Mouse (Mus musculus): ENCODE measurements around the gene 2210016L21Rik. TPM values are rescaled to one million over a fixed set of nuclear protein-coding genes. Genes with fewer than 3 reads are reported as not detected.
"Not testable (repeated sequence)": the region's sequence is repeated elsewhere in the genome, so short reads cannot be mapped to it uniquely, and the experiment has no call there.

2210016L21Rik gene
- polyA plus RNA-seq, 1 experiment from 2014 or later: 41.4 TPM

GRCm38 (mm10) chr5:114908598-114909305 is 33.2 kb upstream of the 2210016L21Rik start:
- Histone ChIP-seq H3K4me2 (replicated peaks; ENCODE audit: low read depth, low read length) (no peak overlapping the region), H3K9me3 (ENCODE audit: low read length) (no peaks in the 10 kb centered on the region), H3K27ac (ENCODE audit: low read length) (no peak overlapping the region), H3K27me3 (replicated peaks; ENCODE audit: insufficient read depth, low read length) (no peaks in the 10 kb centered on the region), H3K4me3 (ENCODE audit: low read depth, low read length) (no peak overlapping the region), H3K4me1 (ENCODE audit: insufficient read depth, low read depth, low read length) (no peaks in the 10 kb centered on the region), H3K9ac (replicated peaks; ENCODE audit: low read depth) (no peak overlapping the region), H3K36me3 (ENCODE audit: insufficient read depth, low read length) (peaks cover 4% of the 10 kb centered on the region)
- no peak for TF ChIP-seq EP300 (IDR thresholded peaks at IDR 0.05)
- TF ChIP-seq CTCF (IDR thresholded peaks at IDR 0.05): no peak
- ATAC-seq (no peak), DNase-seq (ENCODE audit: low spot score) (no peak)
- 52% methylated on average over 13 of the region's 13 CpGs for WGBS

- Histone ChIP-seq H3K36me3 (ENCODE audit: insufficient read depth, low read length) (no peaks in the 10 kb centered on the region; the same call in 1 of the 2 replicates), H3K9me3 (ENCODE audit: low read length) (no peaks in the 10 kb centered on the region), H3K27me3 (replicated peaks; ENCODE audit: insufficient read depth, low read length) (no peaks in the 10 kb centered on the region), H3K4me2 (replicated peaks; ENCODE audit: low read depth, low read length) (no peak overlapping the region), H3K27ac (ENCODE audit: low read length) (no peak overlapping the region), H3K4me3 (ENCODE audit: low read depth, low read length) (no peak overlapping the region), H3K4me1 (ENCODE audit: insufficient read depth, low read depth, low read length) (no peaks in the 10 kb centered on the region), H3K9ac (replicated peaks; ENCODE audit: low read depth) (no peak overlapping the region)
- ATAC-seq: no peak
- WGBS: 53% methylated on average over 4 of the region's 4 CpGs
- TF ChIP-seq CTCF (IDR thresholded peaks at IDR 0.05) (no peak), EP300 (IDR thresholded peaks at IDR 0.05) (no peak)
- DNase-seq (ENCODE audit: low spot score): no peak
Observed at GRCm38 (mm10) chr5:114913686-114914085, 28.3 kb upstream of the 2210016L21Rik start.

- no peaks in the 10 kb centered on the region; the same call in 1 of the 2 replicates for H3K36me3 ChIP-seq (ENCODE audit: insufficient read depth, low read length)
- no peak for DNase-seq (ENCODE audit: low spot score)
- H3K4me2 ChIP-seq (replicated peaks; ENCODE audit: low read depth, low read length): no peak overlapping the region
- no peak for ATAC-seq
- TF ChIP-seq EP300 (IDR thresholded peaks at IDR 0.05): no peak
- TF ChIP-seq CTCF (IDR thresholded peaks at IDR 0.05): no peak
- no peak overlapping the region for H3K9ac ChIP-seq (replicated peaks; ENCODE audit: low read depth)
- WGBS: 55% methylated on average over 8 of the region's 8 CpGs
- H3K4me3 ChIP-seq (ENCODE audit: low read depth, low read length): no peak overlapping the region
- H3K9me3 ChIP-seq (ENCODE audit: low read length): no peaks in the 10 kb centered on the region
- H3K27ac ChIP-seq (ENCODE audit: low read length): no peak overlapping the region
- no peaks in the 10 kb centered on the region for H3K27me3 ChIP-seq (replicated peaks; ENCODE audit: insufficient read depth, low read length)
- H3K4me1 ChIP-seq (ENCODE audit: insufficient read depth, low read depth, low read length): no peaks in the 10 kb centered on the region
Observed at GRCm38 (mm10) chr5:114914855-114915254, 27.1 kb upstream of the 2210016L21Rik start.

- no peaks in the 10 kb centered on the region for H3K4me1 ChIP-seq (ENCODE audit: insufficient read depth, low read depth, low read length)
- TF ChIP-seq EP300 (IDR thresholded peaks at IDR 0.05) (no peak), CTCF (IDR thresholded peaks at IDR 0.05) (no peak)
- ATAC-seq (no peak), DNase-seq (ENCODE audit: low spot score) (no peak)
- H3K27ac ChIP-seq (ENCODE audit: low read length): no peak overlapping the region
- 79% methylated on average over 5 of the region's 5 CpGs for WGBS
- H3K27me3 ChIP-seq (replicated peaks; ENCODE audit: insufficient read depth, low read length): no peaks in the 10 kb centered on the region
- no peaks in the 10 kb centered on the region for H3K9me3 ChIP-seq (ENCODE audit: low read length)
- no peaks in the 10 kb centered on the region; the same call in 1 of the 2 replicates for H3K36me3 ChIP-seq (ENCODE audit: insufficient read depth, low read length)
- no peak overlapping the region for H3K4me2 ChIP-seq (replicated peaks; ENCODE audit: low read depth, low read length)
- H3K4me3 ChIP-seq (ENCODE audit: low read depth, low read length): no peak overlapping the region
- H3K9ac ChIP-seq (replicated peaks; ENCODE audit: low read depth): no peak overlapping the region
Observed at GRCm38 (mm10) chr5:114915854-114916253, 26.1 kb upstream of the 2210016L21Rik start.

- Histone ChIP-seq H3K4me2 (replicated peaks; ENCODE audit: low read depth, low read length) (no peak overlapping the region), H3K36me3 (ENCODE audit: insufficient read depth, low read length) (no peaks in the 10 kb centered on the region), H3K4me1 (ENCODE audit: insufficient read depth, low read depth, low read length) (no peaks in the 10 kb centered on the region), H3K27me3 (replicated peaks; ENCODE audit: insufficient read depth, low read length) (no peaks in the 10 kb centered on the region), H3K9ac (replicated peaks; ENCODE audit: low read depth) (no peak overlapping the region), H3K9me3 (ENCODE audit: low read length) (no peaks in the 10 kb centered on the region), H3K4me3 (ENCODE audit: low read depth, low read length) (no peak overlapping the region), H3K27ac (ENCODE audit: low read length) (no peak overlapping the region)
- no peak for TF ChIP-seq EP300 (IDR thresholded peaks at IDR 0.05)
- no peak for TF ChIP-seq CTCF (IDR thresholded peaks at IDR 0.05)
- DNase-seq (ENCODE audit: low spot score) (no peak), ATAC-seq (no peak)
- WGBS: 52% methylated on average over 4 of the region's 4 CpGs
Observed at GRCm38 (mm10) chr5:114916777-114917176, 25.2 kb upstream of the 2210016L21Rik start.

GRCm38 (mm10) chr5:114917357-114917756 is 24.6 kb upstream of the 2210016L21Rik start:
- ATAC-seq; H3K27ac ChIP-seq (ENCODE audit: low read length); H3K4me3 ChIP-seq (ENCODE audit: low read depth, low read length); H3K27me3 ChIP-seq (replicated peaks; ENCODE audit: insufficient read depth, low read length); DNase-seq (ENCODE audit: low spot score); H3K9ac ChIP-seq (replicated peaks; ENCODE audit: low read depth); H3K4me2 ChIP-seq (replicated peaks; ENCODE audit: low read depth, low read length); H3K36me3 ChIP-seq (ENCODE audit: insufficient read depth, low read length); H3K9me3 ChIP-seq (ENCODE audit: low read length); H3K4me1 ChIP-seq (ENCODE audit: insufficient read depth, low read depth, low read length): not testable (repeated sequence)
- 90% methylated on average over 5 of the region's 5 CpGs for WGBS
